Mouse (Mus musculus) adrenal gland, postnatal 14 days (tissue): ENCODE data around the gene Stox1. TPM values are rescaled to one million over a fixed set of nuclear protein-coding genes. Genes with fewer than 3 reads are reported as not detected.
A peak's percentile ranks its signal among the peaks of the same experiment; 100 is the strongest.
"Not testable (repeated sequence)": the region's sequence is repeated elsewhere in the genome, so short reads cannot be mapped to it uniquely, and the experiment has no call there.

Experiments
- DNase-seq: peaks from one replicate; pipeline ENCODE4 v3.0.0; 2021; ENCODE audit warnings: mixed read lengths
- long read RNA-seq, 2 experiments: library from polyadenylated mRNA; stranded (forward); transcript quantifications; one replicate each; pipeline ENCODE4 v2.0.0; 2021
- total RNA-seq: library from RNA; stranded (reverse); gene quantifications from 2 replicates; pipeline ENCODE4 v1.2.3, GENCODE M21; 2021

The Stox1 gene
- total RNA-seq, result 1.2 and 1.5 TPM in 2 replicates
- long read RNA-seq, experiment 1, result 0 reads
- long read RNA-seq, experiment 2, partial matches to known transcripts, result 3 of 4 reads
- long read RNA-seq, experiment 2, other reads (novel, unspliced or antisense), result 1 of 4 reads

DNA sequence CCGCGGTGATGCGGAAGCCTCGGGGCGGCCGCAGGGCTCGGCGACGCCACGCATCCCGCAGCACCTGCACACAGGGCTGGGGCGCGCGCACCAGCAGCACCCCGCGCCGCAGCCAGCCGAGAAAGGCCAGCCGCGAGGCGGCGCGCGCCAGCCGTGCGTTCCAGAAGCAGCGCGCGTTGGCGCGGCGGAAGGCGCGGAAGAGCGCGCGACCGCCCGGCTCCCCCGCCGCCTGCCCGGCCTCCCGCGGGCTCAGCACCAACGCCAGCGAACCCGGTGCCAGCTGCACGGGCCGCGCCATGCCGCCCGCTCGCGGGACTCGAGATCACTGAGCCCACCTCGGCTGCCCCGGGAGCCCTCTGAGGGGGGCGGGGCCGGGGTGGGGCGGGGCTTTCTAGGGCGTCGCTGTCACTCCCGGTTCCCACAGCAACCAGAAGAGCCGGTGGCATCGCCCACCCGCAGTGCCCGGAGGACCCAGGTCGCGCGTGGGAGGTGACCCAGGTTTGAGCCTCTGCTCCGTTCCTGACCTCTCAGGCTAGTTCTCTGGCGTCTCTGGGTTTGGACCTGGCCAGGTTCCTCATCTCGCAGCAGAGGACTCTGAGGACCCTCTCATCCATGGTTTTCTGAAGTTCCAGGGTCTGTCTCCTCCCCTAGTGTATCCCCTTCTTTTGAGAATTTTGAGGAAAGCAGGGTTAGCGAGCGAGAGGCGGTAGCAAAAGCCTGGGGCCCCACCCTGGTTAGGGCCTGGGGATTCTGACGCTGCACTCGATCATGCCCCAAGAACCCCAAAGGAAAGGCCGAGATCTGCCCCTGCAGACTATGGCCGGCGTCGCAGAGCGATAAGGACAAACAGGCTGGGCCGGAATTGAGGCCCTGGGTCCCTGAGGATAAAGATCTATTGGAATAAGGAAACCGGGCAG lies at the start of gene Stox1:
TSS of gene Stox1 (minus strand) at position 358 of the 917 bp plus-strand sequence.
- DNase-seq, result peak; percentile 77

DNA sequence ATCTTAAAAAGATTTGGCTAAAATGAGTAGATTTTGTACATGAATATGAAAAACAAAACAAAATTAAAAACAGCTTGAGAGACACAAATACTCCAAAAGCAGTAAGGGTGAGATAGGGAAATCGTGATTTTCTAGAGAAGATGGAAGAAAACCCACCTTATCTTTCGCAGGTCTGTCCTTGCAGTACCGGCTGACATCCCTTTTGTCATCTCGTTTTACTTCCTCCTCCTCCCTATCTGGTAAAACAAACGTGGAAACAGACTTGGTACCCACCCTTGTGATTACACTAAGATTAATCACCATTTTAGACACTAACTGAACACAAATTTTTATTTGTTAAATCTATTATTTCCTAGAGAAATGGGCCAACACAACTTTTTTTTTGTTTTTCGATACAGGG lies 24.9 kb upstream of the Stox1 start:
- no peak for DNase-seq

DNA sequence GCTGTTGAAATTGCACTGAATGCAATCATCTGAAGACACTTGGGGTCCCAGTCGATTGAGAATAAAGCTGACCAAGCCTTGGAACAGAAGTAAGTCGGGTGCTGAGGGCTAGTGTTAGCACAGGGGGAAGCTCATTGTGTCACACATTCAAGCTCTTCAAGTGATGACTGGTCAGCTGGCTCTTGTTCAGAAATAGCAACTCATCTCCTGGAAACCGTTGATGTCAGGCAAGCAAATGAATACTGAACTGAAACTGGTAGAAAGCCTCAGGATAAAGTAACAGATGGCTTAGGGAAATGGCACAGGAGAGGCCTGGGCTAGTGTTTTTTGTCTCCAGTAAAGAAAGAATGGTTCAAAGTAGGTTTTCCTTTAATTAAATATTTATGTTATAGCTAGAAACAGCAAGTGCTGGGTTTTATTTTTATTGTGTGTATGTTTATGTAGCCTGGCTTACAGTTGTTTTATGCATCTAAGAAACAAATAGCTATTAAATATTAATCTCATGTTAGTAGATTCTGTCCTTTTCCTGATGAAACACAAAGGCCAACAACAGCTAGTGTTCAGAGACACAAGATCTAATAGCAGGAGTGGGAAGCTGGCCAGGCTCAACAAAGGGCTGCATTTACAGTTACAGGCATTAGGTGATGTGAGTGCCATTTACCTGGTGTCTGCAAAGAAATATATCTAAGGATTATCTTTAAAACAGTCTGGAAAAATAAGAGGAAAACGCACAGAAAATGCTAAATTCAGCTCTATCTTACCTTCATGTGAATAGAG lies 14.2 kb upstream of the Stox1 start:
- DNase-seq, result no peak

DNA sequence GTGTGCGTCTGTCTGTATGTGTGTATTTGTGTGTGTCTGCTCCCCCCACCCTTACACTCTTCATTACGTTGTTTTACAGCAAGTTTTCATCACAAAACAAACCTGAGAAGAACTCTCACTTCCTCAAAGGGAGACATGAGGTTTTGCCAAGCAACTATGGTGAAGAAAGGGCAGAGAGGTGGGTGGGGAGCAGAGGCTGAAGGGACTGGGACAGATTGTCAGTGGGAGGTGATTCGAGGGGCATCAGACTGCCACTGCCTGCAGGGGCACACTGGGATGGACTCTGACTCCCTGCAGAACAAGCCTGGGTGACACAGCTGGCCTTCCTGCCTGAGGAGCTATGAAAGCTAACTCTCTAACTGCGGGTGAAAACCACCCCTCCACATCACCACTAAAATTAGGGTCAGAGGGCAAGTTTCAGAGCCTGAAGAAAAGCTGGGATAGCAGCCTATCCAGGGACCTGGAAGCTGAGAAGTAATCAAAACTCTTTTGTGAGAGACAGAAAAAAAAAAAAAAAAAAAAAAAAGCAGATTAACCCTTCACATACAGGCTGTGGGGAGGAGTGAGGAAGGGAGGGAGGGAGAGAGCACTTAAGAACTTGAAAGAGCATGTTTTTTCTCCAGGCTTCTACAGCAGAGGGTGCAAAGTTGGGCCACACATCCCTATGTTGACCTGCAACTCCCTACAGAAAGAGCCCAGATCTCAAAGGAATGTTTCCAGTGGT lies 11.2 kb upstream of the Stox1 start:
- no peak for DNase-seq

DNA sequence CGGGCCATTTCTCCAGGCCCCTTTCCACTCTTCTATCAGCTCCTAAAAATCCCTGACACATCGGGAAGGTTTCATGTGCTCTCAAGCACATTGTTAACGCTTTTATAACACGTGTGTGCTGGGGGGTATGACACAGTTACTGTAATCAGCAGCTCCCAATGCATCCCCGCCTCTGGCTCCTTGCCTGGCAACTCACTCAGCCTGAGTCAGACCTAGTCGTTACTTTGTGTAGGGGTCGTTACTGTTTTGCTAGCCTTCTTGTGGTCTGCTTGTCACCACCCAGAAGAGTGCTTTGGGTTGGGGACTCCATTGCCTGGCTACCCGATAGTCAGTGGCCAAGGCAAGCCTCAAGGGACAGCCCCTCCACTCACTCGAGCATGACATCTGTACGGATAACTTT lies 4.9 kb upstream of the Stox1 start:
- DNase-seq, result no peak

DNA sequence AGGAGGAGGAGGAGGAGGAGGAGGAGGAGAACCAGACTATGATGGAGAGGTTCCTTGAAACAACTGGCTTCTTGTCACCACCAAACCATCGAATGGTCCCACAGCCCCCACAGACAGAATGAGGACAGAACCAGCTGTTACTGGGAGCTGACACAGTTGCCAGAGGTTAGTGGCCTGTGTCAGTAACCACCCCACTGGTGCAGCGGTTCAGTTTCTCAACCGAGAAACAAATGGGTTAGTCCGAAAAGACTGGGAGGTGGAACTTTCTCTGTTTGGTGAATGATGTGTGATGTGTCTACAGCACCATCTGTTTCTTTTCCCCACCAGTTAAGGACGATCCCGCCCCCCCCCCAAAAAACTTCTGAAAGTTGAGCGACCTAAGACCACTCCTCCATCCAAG lies 992 bp downstream of the Stox1 start:
- DNase-seq, result no peak

DNA sequence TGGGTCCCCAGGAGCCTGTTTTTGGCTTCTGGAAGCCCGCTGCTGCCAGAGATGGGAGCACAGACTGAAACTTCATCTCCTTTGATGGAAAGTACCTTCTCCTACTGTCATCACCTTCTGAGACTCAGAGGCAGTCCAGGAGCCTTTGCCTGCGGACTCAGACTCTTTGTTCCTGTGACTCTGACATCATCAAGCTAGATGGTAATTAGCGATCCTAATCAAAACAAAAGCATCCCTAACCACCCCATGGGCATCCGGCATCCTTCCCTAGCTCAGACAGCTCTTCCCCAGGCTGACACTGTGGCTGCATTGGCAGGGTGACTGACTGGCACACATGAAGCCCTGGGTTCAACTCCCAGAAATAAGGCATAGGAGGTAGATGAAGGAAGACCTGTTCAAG lies 3.2 kb downstream of the Stox1 start:
- no peak for DNase-seq

DNA sequence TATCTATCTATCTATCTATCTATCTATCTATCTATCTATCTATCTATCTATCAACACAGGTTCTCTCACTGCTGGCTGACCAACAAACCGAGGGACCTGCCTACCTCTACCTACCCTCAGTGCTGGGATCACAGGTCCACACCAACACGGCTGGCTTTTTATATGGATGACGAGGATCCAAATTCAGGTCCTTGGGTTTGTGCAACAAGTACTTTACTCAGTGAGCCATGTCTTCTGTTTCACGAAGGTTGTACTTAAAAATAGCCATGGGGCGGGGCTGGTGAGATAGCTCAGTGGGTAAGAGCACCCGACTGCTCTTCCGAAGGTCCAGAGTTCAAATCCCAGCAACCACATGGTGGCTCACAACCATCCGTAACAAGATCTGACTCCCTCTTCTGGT lies 5.4 kb downstream of the Stox1 start:
- DNase-seq, result not testable (repeated sequence)

DNA sequence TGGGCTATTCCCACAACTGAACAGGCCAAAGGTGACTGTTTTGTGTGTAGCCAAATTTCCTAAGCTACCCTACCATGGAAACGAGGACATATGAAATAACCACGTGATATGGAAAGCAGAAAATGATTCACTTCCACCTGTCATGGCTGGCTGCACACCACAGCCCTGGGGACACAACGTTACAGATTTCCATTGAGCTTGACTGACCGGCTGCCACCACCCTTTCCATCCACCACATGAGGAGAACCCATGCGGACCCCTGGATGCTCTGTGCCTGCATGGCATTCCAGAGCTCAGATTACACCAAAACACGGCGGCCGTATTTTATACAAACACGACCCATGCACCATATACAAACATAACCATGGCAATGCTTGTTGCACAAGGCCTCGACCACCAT lies 12.5 kb downstream of the Stox1 start:
- DNase-seq, result no peak

DNA sequence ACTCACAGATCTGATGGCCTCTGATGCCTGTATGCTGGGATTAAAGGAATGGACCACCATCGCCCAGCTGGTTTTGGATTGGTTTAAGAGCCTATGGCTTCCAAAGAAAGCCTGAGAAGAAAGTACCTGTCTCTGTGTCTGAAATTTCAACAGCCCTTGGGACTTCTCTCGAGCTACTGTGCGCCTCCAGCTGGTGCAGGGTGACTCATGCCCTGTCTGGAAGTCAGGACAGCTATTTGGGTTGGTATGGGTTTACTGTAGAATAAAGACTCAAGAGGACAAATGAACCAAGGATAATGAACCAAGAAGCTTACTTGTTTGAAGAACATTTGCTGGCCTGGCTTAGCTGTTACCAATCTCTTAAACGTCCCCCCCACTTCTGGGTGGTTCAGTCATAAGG lies 22.3 kb downstream of the Stox1 start:
- DNase-seq, result no peak

DNA sequence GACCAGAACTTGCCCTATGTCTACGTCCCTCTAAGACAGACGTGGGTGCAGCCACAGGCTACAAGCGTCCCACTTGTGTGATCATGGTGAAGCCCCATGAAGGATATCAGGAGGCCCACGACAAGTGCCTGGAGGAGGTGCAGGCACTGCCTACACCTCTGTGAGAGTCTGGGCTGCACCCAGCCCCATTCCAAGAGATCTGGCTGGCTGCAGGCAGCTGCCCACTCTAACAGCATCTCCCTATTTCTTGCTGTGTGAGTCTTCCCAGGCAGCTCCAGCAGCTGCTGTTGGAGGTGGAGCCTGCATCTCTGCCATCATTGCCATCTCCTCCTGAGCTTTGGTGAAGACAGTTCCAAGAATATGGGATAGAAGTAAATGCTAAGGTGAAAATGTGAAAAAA lies 23.5 kb downstream of the Stox1 start:
- no peak for DNase-seq

DNA sequence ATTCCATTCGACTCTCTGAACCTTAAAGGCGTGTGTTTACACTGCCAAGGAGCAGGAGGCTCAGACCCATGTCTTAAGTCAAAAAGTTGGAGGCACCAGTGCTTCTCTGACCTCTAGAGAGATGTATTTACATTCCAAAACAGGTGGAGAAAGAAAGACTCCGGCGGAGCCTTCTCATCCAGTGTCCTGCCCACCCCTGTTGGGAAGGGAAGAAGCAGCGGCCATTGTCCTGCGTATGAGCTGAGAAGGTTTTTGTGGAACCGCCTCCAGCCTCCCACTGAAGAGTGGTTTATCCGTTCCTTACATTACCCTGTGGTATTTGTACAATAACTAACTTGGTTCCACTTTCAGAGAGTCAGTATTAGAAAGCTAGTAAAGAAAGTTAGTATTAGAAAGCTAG lies 33.2 kb downstream of the Stox1 start:
- no peak for DNase-seq

DNA sequence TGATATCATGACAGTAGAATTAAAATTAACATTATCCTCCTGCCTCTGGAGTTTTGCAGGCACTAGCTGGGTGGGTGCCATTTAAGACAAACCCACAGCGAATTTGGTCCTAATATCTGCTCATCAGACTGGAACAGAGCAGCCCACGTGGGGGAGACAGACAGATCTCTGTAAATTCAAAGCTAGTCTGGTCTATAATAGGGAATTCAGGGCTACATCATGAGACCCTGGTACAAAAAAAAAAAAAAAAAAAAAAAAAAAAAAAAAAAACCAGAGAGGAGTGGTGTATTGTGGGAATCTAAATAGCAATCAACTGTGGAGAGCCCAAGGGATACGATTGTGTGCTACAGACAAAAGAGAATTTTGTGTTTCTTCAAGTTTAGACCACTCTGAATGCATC lies 33.7 kb downstream of the Stox1 start:
- DNase-seq, result no peak

DNA sequence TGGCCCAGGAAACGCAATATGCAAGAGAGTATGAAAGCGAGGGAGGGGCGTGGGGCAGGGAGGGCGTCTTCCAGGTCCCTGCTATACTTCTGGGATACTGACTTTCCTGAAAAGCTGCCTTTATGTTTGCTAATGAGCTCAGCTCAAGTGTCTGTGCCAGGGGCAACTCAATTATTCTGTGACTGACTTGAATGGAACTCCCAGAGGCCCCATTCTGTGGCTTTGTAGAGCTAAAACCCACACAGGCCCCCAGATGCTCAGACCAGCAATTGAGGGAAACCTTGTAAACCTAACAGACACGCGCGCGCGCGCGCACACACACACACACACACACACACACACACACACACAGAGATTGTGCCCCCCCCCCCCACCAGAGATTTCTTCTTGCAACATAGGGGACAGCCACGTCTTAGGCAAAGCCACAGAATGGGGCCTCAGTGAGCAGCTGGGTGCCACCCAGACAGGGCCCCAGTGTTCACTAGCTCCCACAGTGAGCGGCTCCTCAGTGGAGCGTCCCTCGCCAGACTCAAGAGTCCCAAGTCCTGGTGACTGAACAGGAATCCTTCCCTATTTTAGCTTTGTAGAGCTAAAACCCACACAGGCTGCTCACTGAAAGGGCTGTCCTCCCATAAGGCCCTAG lies 38.8 kb downstream of the Stox1 start:
- DNase-seq, result no peak

DNA sequence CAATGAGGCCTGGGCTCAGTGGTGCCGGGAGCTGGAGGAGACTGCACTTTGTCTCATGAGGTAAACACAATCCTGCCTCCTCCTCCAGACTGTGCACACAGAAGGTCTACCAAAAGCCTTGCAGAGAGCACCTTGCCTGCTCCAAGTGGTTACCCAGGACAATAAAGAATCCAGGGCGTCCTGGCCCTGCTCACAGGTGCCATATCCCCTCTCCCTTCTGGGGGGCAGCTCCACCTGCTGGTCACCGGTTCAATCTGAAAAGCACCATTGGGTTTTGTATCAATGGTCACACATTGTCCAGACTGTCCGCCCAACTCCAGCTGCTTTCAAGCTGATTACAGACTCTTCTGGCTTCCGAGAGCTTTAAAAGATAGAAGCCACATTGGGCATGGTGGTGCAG lies 42.9 kb downstream of the Stox1 start:
- peak; percentile 63 for DNase-seq

DNA sequence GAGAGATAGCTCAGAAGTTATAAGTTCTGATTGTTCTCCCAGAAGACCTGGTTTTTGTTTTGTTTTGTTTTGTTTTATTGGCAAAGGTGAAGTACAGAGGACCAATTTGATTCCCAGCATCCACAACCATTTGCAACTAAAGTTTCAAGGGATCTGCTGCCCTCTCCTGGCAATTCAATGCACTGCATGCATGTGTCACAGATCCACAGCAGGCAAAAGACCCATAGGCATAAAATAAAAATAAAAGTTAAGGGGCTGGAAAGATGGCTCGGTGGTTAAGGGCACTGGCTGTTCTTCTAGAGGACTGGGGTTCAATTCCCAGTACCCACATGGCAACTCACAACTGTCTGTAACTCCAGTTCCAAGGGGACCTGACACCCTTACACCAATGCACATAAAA lies 46.1 kb downstream of the Stox1 start:
- no peak for DNase-seq

DNA sequence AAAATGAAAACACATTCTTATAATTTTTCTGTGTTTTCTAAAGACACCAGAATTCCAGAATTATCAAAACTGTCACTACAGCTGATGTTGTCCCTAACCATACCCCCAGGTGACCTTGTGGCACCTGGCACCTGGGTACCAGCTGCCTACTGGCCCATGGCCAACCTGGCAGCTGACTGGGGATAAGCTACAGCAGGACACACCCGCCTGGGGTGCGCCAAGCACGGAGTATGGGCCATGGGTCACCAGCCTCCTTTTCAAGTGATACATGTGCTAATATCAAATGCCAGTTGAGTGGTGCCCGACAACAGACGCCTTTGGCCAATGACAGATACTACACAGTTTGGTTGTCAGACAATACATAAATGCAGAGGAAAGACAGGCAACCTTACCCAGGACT lies 48.6 kb downstream of the Stox1 start:
- DNase-seq, result no peak

DNA sequence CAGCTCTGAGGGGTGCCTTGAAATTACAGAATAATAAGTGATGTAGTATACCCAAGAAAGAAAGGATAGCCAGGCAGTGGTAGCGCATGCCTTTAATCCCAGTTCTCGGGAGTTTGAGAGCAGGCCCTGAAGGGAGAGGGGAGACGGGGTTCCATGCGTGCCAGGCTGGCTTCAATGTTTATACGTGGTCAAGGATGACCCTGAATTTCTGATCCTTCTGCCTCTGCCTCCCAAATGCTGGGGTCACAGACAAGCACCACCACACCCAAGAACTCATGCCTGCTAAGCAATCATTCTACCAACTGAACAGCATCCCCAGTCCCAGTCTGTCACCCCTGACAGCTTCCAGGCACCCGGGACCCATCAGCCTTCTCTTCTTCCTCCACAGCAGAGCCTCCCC lies 49.7 kb downstream of the Stox1 start:
- DNase-seq, result no peak

DNA sequence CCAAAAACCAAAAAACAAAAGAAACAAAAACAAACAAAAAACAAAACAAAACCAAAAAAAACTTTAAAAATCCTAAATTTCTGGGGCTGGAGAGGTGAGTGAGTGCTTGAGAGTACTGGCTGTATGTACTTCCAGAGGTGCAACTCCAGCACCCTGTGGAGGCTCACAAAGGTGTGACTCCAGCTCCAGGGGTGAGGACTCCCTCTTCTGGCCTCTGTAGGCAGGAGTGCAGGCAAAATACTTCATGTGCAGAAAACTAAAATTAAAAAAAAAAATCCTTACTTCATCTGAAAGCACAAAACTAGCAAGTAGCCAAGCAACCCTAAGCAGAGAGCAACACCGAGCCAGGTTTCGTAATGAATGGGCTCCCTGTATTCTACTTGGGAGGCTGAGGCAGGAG lies 53.6 kb downstream of the Stox1 start:
- DNase-seq, result no peak

DNA sequence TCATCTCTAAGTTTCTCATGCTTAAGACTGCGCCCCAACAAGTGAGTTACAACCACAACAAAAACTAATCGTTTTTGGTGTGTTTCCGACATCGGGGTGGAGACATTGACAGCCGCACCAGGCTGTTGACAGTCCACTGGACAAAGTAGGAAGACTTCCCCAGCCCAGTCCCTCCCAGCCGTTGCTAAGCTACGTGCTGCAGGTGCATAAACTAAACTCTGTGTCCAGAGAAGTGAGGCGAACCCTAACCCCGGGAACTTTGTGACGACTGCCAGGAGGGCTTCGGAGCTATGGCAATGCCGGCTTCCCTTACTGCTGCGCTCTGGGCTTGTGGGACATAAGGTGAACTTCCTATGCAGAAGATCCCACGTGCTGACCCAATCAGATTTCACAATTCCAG lies 56.7 kb downstream of the Stox1 start:
- DNase-seq, result no peak

DNA sequence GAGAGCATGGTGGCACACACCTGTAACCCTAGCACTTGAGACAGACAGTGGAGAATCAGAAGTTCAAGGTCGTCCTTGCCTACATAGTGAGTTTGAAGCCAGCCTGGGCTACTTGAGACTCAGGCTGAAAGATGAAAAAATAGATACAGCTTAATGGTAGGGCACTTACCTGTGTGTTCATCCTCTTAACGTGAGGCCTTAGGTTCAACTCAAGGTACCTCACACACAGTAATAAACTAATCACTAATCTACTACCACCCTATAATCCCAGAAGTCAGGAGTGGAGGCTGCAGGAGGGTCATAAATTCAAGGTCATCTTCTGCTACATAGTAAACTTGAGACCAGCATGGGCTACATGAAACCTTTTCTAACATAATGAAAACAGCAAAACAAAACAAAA lies 57.5 kb downstream of the Stox1 start:
- DNase-seq, result no peak

DNA sequence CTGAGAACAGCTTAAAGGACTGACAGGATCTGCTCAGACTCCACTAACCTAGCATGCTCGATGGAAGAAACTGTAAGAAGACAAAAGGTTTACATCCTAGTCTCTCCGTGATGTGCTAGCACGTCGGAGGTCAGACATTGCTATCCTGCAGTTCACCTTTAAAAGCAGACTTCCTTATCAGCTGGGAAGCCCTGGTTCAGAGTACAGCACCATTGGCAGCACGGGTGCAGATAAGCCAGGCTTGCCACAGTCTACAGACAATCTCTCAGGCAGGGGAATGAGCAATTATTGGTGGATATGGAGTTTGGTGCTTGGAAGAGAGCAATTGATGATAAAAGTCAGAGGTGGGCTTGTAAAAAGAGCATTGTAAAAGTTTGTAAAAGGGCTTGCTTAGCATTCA lies 57.9 kb downstream of the Stox1 start:
- DNase-seq, result no peak
